Mouse (Mus musculus) ES-Bruce4 (cell line): ENCODE results near the gene Nprl3.

ENCODE experiments used
- CTCF ChIP-seq: IDR thresholded peaks from one replicate; pipeline ENCODE4 v1.8.1; 2011; ENCODE audit warnings: low read depth, low read length
- EP300 ChIP-seq: IDR thresholded peaks from 2 replicates; pipeline ENCODE4 v1.6.1; 2011; ENCODE audit warnings: low read depth, low read length; ENCODE audit not compliant: insufficient read depth
- POLR2A ChIP-seq: IDR thresholded peaks from one replicate; pipeline ENCODE4 v1.8.1; 2011; ENCODE audit warnings: low read length; ENCODE audit not compliant: insufficient read depth

DNA sequence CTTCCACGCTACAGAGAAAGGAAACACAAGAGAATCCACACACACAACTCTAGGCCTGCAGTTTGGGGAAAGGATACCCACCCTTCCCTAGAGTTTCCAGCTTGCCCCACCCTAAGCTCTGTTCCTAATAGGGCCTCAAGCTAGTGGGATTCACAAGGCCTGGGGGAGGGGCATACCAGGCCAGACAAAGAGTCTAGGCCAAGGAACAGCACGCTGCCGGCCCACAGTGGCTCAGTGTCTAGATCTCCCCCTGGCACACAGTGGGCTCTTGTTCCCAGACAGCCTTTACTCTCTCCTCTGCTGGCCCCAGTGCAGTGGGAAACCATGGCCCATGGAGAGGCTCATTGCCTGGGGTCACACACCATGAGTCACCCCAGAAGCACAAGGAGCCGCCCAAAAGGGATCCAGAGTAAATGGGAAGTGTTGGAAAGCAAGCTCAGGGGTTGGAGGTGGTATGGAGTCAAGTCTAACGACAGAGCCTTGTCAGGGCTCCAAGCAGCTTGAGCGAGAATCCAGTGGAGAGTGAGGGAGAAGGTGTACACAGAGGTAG is 48.9 kb downstream of the Nprl3 start:
- TF ChIP-seq CTCF, result no peak
- TF ChIP-seq EP300, result no peak
- TF ChIP-seq POLR2A, result no peak
